Mouse (Mus musculus) cerebellum, adult 8-10 months (tissue): Measurements from ENCODE around the gene Hmox2.
"Not testable (repeated sequence)": the region's sequence is repeated elsewhere in the genome, so short reads cannot be mapped to it uniquely, and the experiment has no call there.

Experiments
- DNase-seq: peaks from one replicate; pipeline ENCODE4 v3.0.0; 2022

Hmox2 gene

GRCm38 (mm10) chr16:4725780-4726527, at the start of gene Hmox2:
TSS of gene Hmox2 (plus strand) at chr16:4726361.
- peak; percentile 96 for DNase-seq

DNA sequence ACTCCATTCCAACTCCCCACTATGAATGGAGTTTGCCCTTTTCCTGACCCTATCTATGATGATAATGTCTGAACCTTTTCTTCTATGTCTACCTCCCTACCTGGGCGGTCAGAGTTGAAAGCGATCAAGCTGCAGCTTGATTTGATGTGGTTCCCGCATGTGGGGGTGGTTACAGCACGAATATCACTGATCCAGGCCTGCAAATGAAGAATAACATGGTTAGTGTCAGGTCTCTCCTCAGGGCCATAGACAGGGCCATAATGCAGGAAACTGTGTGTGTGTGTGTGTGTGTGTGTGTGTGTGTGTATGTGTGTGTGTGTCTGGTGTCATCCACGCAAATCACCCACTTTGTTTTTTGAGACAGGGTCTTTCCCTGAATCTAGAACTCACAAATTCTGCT, 49.3 kb upstream of the Hmox2 start:
- DNase-seq, result no peak

- no peak for DNase-seq
These were observed 48.1 kb upstream of the Hmox2 start for GRCm38 (mm10) chr16:4678080-4678479.

GRCm38 (mm10) chr16:4679121-4680018, 46.8 kb upstream of the Hmox2 start, which contains the start of gene Coro7:
TSS of gene Coro7 (minus strand) at chr16:4679777.
- DNase-seq, result peak; percentile 85

- DNase-seq, result not testable (repeated sequence)
These were observed 45.2 kb upstream of the Hmox2 start for GRCm38 (mm10) chr16:4680922-4681455.

GRCm38 (mm10) chr16:4682628-4683179, 43.5 kb upstream of the Hmox2 start:
- no peak for DNase-seq

- no peak for DNase-seq
These were observed 43.0 kb upstream of the Hmox2 start for GRCm38 (mm10) chr16:4683193-4683580.

DNA sequence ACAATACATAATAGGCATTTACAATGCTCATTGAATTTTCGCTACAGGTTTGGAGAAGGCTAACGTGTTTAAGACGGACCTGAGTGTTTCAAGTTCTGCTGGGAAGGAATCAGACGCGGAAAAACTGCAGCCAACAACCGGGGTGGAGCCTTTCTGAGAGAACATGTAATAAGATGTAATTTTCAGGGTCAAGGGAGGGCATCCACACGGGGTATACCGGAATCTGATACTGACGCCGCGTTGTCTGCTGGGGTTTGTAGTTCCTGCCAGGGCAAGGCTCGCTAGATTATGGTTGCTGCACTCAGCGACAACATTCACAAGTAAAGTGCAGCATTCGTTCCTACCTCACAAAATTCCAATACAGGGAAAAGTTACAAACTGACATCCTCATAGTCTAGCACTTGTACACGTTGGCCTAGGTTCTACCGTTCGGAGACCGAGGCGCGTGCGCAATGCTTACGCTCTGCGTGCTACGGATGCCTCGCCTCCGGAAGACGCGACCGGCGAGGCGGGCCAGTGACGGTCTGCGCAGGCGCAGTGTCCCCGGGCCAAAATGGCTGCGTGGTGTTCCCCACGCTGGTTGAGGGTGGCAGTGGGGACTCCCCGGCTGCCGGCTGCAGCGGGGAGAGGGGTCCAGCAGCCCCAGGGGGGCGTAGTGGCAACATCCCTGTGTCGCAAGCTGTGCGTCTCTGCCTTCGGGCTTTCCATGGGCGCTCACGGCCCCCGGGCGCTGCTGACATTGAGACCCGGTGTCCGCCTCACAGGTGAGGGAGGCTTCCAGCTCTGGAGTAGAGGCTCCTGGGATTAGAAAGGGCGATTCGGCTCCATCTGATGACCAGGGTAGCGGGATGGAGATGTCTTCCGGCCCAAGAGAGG, 42.3 kb upstream of the Hmox2 start:
- DNase-seq, result peak; percentile 97

- no peak for DNase-seq
These were observed 41.7 kb upstream of the Hmox2 start for GRCm38 (mm10) chr16:4684457-4684791.

DNA sequence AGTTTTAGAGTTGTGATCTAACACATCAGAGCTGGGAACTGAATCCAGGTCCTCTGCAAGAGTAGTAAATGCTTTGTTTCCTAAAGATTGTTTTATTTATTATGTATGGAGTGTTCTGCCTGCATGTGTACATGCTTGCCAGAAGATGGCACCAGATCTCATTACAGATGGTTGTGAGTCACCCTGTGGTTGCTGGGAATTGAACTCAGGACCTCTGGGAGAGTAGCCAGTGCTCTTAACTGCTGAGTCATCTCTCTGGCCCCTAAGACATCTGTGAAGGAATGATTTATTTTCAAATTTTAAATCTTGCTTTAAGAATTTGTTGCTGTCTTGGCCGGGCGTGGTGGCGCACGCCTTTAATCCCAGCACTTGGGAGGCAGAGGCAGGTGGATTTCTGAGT, 36.8 kb upstream of the Hmox2 start:
- DNase-seq, result not testable (repeated sequence)

- no peak for DNase-seq
These were observed 24.9 kb upstream of the Hmox2 start for GRCm38 (mm10) chr16:4701211-4701610.

DNA sequence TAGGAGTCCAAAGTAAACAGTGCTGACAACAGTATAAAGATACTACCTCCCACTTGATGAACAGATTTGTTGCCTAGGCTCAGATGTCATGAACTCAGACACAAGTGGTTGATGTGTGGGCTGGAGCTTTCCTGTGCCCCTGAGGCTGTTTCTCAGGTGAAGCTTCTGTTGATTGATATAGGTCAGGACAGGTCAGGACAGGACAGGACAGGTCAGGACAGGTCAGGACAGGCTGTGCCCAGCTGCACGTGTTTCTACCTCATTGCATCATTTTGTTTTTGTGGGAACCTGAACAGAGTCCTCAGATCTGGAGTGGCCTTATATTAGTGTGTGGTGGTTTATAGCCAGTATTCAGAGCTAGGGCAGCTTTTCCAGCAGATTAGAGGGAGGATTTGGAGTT, 23.5 kb upstream of the Hmox2 start:
- no peak for DNase-seq

DNA sequence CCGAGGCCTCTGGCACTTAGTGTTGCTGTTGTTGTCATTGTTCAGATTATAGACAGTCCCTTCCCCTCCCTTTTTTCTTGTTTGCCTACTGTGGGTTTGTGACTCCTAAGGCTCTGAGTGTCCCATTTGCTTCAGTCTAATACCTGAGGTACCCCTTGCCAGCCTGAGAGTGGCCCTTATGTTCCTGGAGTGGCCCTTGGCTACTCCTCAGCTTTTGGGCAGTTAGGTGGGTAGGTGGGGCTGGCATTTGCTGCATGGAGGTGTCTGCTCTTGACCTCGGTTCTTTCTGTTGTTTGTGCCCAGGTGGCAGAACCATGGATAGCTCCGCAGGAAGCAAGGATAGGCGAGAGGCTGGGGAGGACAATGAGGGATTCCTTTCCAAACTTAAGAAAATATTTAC, 20.6 kb upstream of the Hmox2 start:
- DNase-seq, result no peak

GRCm38 (mm10) chr16:4711173-4711572, 15.0 kb upstream of the Hmox2 start:
- DNase-seq, result no peak

- DNase-seq, result peak; percentile 60
These were observed 12.1 kb upstream of the Hmox2 start for GRCm38 (mm10) chr16:4713861-4714710.

GRCm38 (mm10) chr16:4717866-4718265, 8.3 kb upstream of the Hmox2 start:
- DNase-seq, result no peak

- DNase-seq, result peak; percentile 77
These were observed 7.2 kb upstream of the Hmox2 start, which contains the start of gene Nmral1 for GRCm38 (mm10) chr16:4718753-4719518. TSS of gene Nmral1 (minus strand) at chr16:4719356.

- no peak for DNase-seq
These were observed 3.8 kb upstream of the Hmox2 start for GRCm38 (mm10) chr16:4722128-4722914.

- DNase-seq, result no peak
These were observed 3.3 kb upstream of the Hmox2 start for GRCm38 (mm10) chr16:4722915-4723209.

DNA sequence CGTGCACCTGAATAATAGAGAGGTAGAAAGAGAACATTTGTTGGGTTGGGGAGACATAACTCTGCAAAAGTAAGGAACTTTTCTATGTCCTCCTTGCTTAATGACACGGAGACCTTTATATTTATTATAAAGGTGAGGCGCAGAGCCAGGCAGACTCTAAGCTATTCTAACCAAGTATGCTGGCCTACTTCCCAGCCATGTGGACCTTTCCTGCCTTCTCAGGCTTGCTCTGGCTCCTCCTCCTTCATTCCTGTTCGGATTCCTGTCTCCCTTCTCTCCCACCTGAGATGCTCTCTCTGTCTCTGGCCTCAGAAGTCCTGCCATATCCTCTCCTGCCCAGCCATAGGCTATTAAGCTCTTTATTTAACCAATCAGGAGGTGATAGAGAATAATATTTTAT, 895 bp upstream of the Hmox2 start:
- no peak for DNase-seq
